Mouse (Mus musculus): ENCODE measurements around the gene Btbd17. TPM values are rescaled to one million over a fixed set of nuclear protein-coding genes. Genes with fewer than 3 reads are reported as not detected.

Gene Btbd17
- polyA plus RNA-seq, 1 experiment from 2014 or later: 9.5 TPM

Other genes with a start within 250 kb of the Btbd17 start
- gene Rpl38, start 127.4 kb downstream of the Btbd17 start, polyA plus RNA-seq (2014; fragmentation: Nextera tagmentation; extraction: Ambion mirVana): 888 and 938 TPM in 2 replicates
- 15.5 and 16.4 TPM in 2 replicates for gene Ttyh2, start 120.5 kb downstream of the Btbd17 start, polyA plus RNA-seq (2014; fragmentation: Nextera tagmentation; extraction: Ambion mirVana)
- gene Dnaic2, start 68.5 kb downstream of the Btbd17 start, polyA plus RNA-seq (2014; fragmentation: Nextera tagmentation; extraction: Ambion mirVana): 1.4 and 1.6 TPM in 2 replicates
- 0.81 and 2.1 TPM in 2 replicates for gene Kif19a, start 30.6 kb downstream of the Btbd17 start, polyA plus RNA-seq (2014; fragmentation: Nextera tagmentation; extraction: Ambion mirVana)
- not detected in 2 replicates for gene Gpr142, start 3.0 kb upstream of the Btbd17 start, polyA plus RNA-seq (2014; fragmentation: Nextera tagmentation; extraction: Ambion mirVana)
- gene Gprc5c, start 55.2 kb upstream of the Btbd17 start, polyA plus RNA-seq (2014; fragmentation: Nextera tagmentation; extraction: Ambion mirVana): 31.5 and 36.4 TPM in 2 replicates
- 0.85 and 1.4 TPM in 2 replicates for gene Cd300a, start 94.1 kb upstream of the Btbd17 start, polyA plus RNA-seq (2014; fragmentation: Nextera tagmentation; extraction: Ambion mirVana)
- not detected in 2 replicates for gene Cd300lb, start 138.4 kb upstream of the Btbd17 start, polyA plus RNA-seq (2014; fragmentation: Nextera tagmentation; extraction: Ambion mirVana)
- gene Cd300c, start 173.2 kb upstream of the Btbd17 start, polyA plus RNA-seq (2014; fragmentation: Nextera tagmentation; extraction: Ambion mirVana): not detected in 2 replicates
- gene Cd300ld, start 194.0 kb upstream of the Btbd17 start, polyA plus RNA-seq (2014; fragmentation: Nextera tagmentation; extraction: Ambion mirVana): 0.07 and 0.15 TPM in 2 replicates
- 0.94 and 1.2 TPM in 2 replicates for gene Cd300c2, start 205.9 kb upstream of the Btbd17 start, polyA plus RNA-seq (2014; fragmentation: Nextera tagmentation; extraction: Ambion mirVana)
- not detected in 2 replicates for gene Cd300ld2, start 220.2 kb upstream of the Btbd17 start, polyA plus RNA-seq (2014; fragmentation: Nextera tagmentation; extraction: Ambion mirVana)
- gene Cd300ld4, start 231.1 kb upstream of the Btbd17 start, polyA plus RNA-seq (2014; fragmentation: Nextera tagmentation; extraction: Ambion mirVana): not detected in 2 replicates
- not detected in 2 replicates for gene Cd300ld5, start 241.8 kb upstream of the Btbd17 start, polyA plus RNA-seq (2014; fragmentation: Nextera tagmentation; extraction: Ambion mirVana)

Data from embryonic facial prominence, embryonic 11.5 days (tissue).